Mouse (Mus musculus) lung, adult 2 months (tissue): ENCODE data around the gene Amigo1. TPM values are rescaled to one million over a fixed set of nuclear protein-coding genes. Genes with fewer than 3 reads are reported as not detected.

Experiments used
- DNase-seq: peaks from one replicate; pipeline ENCODE4 v3.0.0; 2022
- H3K4me1 ChIP-seq: fragments of 200-500 bp; 2 replicates; pipeline ENCODE4 v1.6.1; 2011; ENCODE audit warnings: low read length; ENCODE audit not compliant: control insufficient read depth, insufficient read depth
- H3K4me3 ChIP-seq: fragments of 200-500 bp; replicated peaks from 2 replicates; pipeline ENCODE3; 2011; ENCODE audit warnings: low read depth, mild to moderate bottlenecking, control low read depth, low read length; ENCODE audit errors: extremely low read depth
- CTCF ChIP-seq: fragments of 200-500 bp; IDR thresholded peaks from 2 replicates; pipeline ENCODE4 v1.5.1; 2011; ENCODE audit warnings: mild to moderate bottlenecking, low read length, control low read depth; ENCODE audit not compliant: insufficient read depth
- POLR2A ChIP-seq: fragments of 200-500 bp; IDR thresholded peaks from 2 replicates; pipeline ENCODE4 v1.6.1; 2011; ENCODE audit warnings: low read depth, mild to moderate bottlenecking, control low read depth, low read length, borderline replicate concordance; ENCODE audit errors: extremely low read depth
- WGBS: fragments of 180-500 bp; shearing (Covaris S2); methylation state at CpG from one replicate; pipeline ENCODE4 v1.1.7; 2018; 5-methylcytosine and 5-hydroxymethylcytosine counted together
- polyA plus RNA-seq: library from polyadenylated mRNA; depleted of rRNA; stranded (reverse); fragments of >200 nt; gene quantifications from 2 replicates; pipeline ENCODE4 v1.2.3, GENCODE M21; 2012

The Amigo1 gene
- polyA plus RNA-seq, 1 experiment: 22.3 TPM

DNA sequence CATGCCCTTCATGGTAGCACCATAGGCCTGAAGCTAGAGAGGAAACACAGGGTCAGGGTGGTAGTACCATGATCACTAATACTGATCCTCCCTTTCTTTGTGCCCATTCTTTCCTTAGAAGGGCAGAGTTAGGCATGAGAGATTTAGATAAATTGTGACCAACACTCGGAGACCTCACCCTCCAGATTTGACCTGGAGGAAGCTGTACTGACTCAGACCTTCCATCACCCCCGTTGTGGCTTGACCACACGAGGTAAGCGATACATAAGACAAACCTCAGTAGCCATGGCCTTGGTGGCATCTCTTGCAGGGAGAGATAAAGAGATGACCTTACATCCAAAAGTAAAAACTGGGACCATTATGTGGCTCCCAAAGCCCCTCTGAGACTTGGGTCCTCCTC is 9.2 kb downstream of the Amigo1 start:
- 89% methylated on average over 4 of the region's 4 CpGs for WGBS
- DNase-seq: no peak
- TF ChIP-seq CTCF: no peak
- TF ChIP-seq POLR2A: no peak
- H3K4me3 ChIP-seq: no peak overlapping the region
- peaks cover 6% of the 10 kb centered on the region; the same call in 1 of the 2 replicates for H3K4me1 ChIP-seq

DNA sequence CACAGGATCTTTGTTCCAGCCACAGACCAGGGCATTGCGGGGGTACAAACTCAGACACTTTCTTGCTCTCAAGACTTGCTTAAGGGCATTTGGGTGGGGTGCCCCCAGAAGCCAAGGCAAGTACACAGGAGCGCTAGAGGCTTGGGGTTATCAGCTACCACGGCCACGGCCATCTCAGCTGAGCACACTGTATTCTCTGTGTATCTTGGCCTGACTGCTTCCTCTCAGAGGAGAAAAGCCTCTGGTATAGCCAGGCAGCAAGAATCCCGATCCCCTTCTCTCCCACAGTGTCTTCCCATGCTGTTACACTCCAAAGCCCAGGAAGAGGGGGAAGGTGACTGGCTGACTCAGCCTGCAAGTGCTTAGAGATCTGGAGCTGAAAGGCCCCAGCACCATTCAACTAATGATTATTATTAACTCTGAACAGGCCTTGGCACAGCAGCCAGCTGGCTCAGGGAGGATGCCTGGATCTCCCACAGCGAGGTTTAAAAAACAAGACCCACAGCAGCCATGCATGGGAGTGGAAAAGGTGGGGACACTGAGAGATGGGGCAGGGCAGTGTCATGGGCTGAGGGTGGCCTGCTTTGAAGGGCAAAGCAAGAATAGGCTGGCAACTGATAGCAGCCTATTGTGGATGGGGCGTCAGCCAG is 9.9 kb downstream of the Amigo1 start:
- TF ChIP-seq CTCF: no peak
- TF ChIP-seq POLR2A: no peak
- 83% methylated on average over 7 of the region's 7 CpGs for WGBS
- no peak for DNase-seq

DNA sequence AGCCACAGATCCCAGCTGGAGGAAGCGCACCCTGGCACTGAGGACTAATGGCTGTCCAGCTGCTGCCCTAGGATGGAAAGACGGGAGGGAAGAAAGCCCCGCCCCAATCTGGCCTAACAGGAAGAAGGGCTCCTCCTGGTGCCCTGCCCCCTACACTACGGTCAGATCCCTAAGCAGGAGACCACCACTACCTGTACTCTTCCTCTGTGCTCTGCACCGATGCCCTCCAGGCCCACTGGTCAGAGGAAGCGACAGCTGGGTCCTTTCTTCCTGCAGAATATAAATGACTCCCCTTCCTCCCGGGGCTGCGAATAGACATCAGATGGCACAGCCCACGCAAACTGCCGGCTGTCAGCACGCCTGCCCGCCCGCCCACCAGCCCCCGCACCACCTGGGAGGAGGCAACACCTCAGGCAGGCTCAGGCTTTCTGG is 10.9 kb downstream of the Amigo1 start:
- Histone ChIP-seq H3K4me1 (peaks cover 9% of the 10 kb centered on the region), H3K4me3 (no peak overlapping the region)
- TF ChIP-seq CTCF: no peak
- TF ChIP-seq POLR2A: no peak
- no peak for DNase-seq
- WGBS: 24% methylated on average over 14 of the region's 14 CpGs

More for the DNA sequence above, 9.9 kb downstream of the Amigo1 start:
- Histone ChIP-seq H3K4me1 (peaks cover 6% of the 10 kb centered on the region; the same call in 1 of the 2 replicates), H3K4me3 (no peak overlapping the region)

DNA sequence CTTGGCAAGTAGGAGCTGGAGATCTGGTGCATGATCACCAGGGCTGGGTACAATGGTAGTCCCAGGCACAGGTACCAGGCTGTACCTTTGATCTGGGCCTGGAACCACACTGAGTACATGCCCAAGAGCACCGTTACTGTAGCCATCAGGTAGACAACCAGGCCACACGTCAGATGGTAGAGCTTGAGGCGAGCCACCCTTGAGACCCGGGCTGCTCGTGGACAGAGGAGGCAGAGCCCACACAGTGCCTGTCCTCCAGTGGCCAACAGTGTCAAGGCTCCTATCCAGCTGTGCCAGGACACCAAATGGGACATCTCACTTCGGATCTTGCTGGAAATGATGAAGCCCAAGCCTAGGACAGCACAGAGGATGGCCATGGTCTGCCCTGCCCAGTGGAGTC is 13.1 kb downstream of the Amigo1 start:
- 93% methylated on average over 6 of the region's 6 CpGs for WGBS
- Histone ChIP-seq H3K4me3 (no peak overlapping the region), H3K4me1 (peaks cover 9% of the 10 kb centered on the region)
- TF ChIP-seq CTCF (no peak), POLR2A (no peak)
- DNase-seq: no peak

DNA sequence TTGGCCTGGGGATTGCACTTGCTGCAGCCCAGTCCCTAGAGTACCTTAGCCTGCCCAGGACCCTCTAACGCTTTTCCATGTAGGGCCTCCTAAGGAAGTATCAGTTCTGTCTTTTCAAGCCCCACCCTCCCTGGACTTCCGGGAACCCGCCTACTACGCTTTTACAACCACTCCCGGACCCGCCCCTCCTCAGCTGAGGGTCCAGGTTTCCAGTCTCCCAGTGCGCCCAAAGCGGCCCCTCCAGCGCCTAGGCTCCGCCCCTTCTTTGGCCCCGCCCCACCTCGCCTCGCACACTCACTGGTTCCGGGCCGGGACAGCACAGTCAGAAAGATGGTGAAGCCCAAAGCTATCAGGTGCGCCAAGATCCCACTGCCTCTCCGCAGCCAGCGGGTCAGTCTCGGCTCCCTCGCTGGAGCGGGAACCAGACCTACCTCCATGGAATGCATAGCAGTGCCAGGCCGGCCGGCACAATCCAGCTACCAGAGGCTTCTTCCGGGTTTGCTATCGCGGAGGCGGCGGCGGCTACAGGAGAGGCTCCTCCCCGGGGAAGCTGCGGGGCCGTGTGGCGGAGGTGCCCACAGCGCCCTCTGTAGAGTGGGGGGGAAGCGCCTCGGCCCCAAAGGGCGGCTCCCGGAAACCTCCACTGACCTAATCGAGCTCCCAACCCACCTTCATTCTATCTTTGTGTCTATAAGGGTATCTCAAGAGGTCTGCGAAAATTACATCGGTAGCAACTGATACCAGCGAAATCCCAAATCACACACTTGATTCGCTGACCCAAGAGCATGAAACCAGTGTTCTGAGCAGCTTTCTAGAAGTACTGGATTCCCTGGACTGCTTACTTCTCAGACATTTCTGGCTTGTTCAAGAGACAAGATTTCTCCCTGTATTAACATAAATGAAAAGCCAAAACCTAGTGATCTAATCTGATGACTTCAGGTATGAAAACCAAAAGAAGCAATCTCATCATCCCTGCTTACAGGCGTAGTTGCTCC is 14.5 kb downstream of the Amigo1 start, which contains the start of gene Cyb561d1:
Gene Cyb561d1, minus strand, starts transcription at position 884 of the 995 bp plus-strand sequence.
- peaks cover 9% of the 10 kb centered on the region for H3K4me1 ChIP-seq
- 3% methylated on average over 44 of the region's 44 CpGs for WGBS
- DNase-seq: peak; percentile 97
- peak within 1 kb of the TSS; percentile 97 for H3K4me3 ChIP-seq
- TF ChIP-seq CTCF: no peak
- peak; percentile 78 for TF ChIP-seq POLR2A

DNA sequence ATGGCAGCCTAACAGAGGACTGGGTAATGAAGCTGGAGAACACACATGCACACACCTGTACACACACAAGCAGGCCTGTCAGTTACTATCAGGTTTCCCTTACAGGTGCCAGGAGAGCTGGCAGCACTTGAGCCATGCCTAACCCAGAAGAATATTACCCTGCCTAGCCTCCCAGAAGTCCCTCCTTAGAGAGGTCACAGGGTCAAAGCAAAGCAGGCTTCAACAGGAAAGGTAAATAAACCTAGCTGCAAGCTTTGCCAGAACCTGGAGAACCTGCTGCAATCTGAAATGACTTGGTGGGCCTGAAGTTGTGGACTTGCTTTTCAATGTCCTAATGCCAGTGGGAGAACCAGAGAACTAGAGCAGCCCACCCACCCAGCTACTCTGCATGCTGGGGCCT is 16.4 kb downstream of the Amigo1 start:
- DNase-seq: no peak
- no peak overlapping the region for H3K4me3 ChIP-seq
- TF ChIP-seq POLR2A: no peak
- no peak for TF ChIP-seq CTCF
- H3K4me1 ChIP-seq: peaks cover 9% of the 10 kb centered on the region

DNA sequence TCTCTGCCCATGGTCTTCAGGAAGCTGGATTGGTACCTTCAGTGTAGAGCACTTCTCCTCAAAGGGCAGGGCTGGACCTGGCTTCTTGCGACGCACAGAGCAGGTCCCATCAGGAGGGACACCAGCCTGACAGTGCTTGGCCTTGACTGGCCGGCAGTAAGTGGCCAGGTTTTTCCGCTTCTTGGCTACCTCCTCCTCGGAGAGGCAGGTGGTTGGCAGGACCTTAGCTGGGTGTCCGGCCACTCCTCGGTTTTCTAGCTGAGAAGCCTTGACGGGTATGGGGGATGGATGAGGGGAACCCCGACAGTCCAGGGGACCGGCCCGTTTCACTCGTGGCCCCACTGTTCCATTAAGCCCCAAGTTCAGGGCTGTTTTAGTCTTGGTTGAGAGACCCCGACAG is 17.1 kb downstream of the Amigo1 start:
- no peak for TF ChIP-seq POLR2A
- TF ChIP-seq CTCF: no peak
- 85% methylated on average over 13 of the region's 13 CpGs for WGBS
- peaks cover 9% of the 10 kb centered on the region for H3K4me1 ChIP-seq
- no peak for DNase-seq
- H3K4me3 ChIP-seq: no peak overlapping the region

DNA sequence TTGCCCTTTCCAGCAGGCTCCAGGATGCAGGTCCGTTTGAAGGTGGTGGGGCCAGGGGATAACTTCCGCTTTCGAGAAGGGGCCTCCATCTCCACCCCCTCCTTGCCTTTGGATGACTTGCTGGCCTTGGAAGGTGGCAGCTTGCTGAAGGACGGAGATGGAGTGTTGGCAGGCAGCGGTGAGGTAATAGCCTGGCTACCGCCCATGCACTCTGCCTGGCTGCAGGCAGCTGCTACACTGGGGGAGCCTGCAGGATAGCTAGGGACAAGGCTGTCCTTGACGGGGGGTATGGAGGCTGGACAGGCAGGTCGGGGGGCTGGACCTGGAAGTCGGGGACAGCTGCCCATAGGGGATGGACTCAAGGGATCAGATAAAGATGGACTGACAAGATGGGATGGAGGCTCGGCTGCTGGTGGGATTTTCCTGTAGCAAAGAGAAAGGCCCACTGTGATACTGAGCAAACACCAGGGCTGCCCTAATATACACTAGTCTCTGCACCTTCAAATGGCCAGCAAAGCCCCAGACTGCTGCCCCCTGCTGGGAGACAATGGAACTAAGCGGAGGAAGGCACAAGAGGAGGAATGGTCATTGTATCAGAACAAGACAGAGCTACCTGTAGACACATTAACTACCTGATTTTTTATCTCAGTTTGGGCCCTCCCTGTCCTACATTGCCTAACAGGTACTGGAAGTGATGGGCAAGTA is 17.6 kb downstream of the Amigo1 start:
- no peak for TF ChIP-seq POLR2A
- TF ChIP-seq CTCF: peak; percentile 87
- peak; percentile 84 for DNase-seq
- 68% methylated on average over 11 of the region's 11 CpGs for WGBS
- Histone ChIP-seq H3K4me1 (peaks cover 9% of the 10 kb centered on the region), H3K4me3 (no peak overlapping the region)

DNA sequence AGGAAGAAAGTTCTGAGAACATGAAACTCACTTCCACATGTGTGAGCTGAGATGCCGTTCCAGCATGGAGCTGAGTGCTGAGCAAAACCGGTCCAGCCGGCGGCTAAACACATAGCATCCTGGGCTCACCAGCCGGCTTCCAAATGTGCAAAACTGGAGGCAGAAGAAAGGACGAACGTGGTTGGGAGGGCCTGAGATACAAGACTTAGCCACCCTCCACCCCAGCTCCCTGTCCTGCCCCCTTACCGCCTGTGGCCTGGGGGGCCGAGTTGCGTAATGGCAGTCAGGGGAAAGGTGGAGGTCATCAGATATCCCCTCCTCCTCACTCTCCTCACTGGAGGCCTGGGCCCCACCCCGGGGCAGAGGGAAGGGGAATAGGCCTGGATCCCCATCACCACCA is 18.3 kb downstream of the Amigo1 start:
- TF ChIP-seq POLR2A: no peak
- no peak for TF ChIP-seq CTCF
- Histone ChIP-seq H3K4me3 (no peak overlapping the region), H3K4me1 (peaks cover 7% of the 10 kb centered on the region)
- 72% methylated on average over 11 of the region's 11 CpGs for WGBS
- DNase-seq: no peak
